Mouse (Mus musculus): Measurements from ENCODE around the gene Mrpl51.
"Not testable (repeated sequence)": the region's sequence is repeated elsewhere in the genome, so short reads cannot be mapped to it uniquely, and the experiment has no call there.

The Mrpl51 gene

DNA sequence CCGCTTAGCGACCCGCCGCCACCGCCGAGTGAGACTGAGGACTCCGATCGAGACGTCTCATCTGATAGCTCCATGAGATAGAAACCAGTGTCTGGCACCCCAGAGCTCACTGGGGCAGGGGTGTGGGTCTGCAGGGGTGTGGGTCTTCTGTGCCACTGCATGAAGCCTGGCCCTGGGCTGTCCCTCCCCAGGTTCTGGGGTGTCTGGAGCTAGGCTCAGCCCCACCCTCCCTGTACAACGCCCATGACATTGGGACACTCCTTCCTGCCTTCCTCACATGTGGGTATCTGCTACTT, 31.1 kb upstream of the Mrpl51 start:
- DNase-seq = no peak

DNA sequence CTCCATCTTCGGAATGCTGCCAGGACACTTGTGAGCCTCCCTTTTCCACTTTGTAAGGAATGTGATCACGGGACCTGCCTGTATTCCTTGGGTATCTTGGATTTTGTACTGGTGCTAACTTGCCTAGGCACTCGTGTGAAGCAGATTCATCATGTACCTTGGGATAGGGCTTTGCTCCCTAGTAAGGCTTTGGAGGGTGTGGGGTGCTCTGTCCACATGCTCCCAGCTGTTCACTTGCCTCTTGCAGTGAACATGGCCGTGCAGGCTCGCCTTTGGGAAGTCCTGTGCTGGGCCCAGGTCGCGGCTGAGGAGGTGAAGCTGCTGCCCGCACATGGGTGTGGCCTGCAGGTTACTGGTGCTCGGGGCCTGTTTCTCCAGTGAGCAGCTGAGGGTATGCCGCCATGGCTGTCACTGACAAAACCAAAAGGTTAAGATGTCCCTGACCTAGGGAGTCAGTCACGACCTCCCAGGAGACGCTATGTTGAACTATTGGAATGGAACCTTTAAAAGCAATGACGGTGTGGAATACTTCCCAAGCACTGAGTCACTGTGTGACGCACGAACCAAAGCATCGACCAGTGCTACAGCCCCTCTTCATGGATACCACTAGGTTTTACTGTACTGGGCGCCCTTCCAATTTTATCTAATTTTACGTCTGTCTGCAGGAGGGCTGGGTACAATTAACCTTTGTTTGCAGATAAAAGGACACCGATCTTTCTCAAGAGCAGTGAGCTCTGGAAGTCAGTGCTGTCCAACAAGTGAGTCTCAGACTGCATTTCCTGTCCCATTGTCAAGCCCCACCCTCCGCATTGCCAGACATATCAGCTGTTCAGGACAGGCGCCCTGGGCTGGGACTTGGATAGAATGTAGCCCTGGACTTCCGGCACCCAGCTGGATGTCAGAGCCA, 30.5 kb upstream of the Mrpl51 start:
- peak; percentile 35 for DNase-seq

DNA sequence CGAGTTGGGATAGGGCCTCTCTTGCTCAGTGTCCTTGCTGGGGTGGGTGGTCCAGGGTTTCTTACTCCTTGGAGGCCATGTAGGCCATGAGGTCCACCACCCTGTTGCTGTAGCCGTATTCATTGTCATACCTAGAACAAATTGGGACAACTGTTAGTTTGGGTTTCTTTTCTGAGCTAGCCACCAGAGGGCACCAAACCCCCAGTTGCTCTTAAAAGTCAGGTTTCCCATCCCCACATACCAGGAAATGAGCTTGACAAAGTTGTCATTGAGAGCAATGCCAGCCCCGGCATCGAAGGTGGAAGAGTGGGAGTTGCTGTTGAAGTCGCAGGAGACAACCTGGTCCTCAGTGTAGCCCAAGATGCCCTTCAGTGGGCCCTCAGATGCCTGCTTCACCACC, 29.6 kb upstream of the Mrpl51 start:
- peak; percentile 89 for DNase-seq

DNA sequence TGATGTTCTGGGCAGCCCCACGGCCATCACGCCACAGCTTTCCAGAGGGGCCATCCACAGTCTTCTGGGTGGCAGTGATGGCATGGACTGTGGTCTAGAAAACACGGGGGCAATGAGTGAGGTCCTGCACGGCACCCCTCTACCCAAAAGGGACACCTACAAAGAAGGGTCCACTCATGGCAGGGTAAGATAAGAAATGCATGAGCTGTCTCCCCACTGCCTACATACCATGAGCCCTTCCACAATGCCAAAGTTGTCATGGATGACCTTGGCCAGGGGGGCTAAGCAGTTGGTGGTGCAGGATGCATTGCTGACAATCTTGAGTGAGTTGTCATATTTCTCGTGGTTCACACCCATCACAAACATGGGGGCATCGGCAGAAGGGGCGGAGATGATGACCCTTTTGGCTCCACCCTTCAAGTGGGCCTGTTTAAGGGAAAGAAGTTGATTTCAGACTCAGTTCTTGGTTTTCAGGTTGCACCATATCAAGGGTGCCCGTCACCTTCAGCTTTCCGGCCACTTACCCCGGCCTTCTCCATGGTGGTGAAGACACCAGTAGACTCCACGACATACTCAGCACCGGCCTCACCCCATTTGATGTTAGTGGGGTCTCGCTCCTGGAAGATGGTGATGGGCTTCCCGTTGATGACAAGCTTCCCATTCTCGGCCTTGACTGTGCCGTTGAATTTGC, 28.8 kb upstream of the Mrpl51 start:
- not testable (repeated sequence) for DNase-seq

DNA sequence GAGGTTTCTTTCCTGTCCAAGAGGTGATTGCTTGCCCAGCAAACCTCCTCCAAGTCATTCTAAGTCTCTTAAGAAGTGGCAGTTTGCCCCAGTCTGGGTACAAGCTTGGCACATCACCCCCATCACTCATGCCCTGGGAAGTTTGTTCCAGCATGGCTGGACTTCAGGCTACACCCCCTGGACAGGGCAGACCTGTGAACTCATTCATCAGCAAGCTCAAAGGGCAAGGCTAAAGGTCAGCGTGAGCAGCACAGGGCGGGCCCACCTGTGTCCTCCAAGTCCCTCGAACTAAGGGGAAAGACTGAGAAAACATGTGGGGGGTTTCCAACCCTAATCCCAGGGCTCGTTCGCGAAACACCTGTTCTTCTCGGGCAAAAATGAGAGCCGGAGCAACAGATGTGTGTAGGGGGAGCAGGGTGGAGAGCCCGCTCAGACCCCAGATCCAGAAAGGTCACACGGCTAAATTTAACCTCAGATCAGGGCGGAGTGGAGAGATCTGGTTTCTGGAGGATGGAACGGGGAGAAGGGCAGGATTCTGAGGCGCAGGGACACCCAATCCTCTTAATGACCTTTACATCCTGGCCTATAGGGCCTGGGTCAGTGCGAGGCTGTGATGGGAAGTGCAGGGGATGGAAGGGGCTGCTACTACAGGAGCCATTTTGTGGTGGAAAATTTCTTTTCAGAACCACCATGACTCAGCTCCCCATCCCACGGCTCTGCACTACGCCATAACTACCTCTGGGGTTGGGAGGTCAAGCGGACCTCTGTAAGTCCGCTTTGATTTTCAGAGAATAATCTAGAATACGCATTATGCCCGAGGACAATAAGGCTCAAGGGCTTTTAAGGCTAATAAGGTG, 27.6 kb upstream of the Mrpl51 start:
- no peak for DNase-seq

DNA sequence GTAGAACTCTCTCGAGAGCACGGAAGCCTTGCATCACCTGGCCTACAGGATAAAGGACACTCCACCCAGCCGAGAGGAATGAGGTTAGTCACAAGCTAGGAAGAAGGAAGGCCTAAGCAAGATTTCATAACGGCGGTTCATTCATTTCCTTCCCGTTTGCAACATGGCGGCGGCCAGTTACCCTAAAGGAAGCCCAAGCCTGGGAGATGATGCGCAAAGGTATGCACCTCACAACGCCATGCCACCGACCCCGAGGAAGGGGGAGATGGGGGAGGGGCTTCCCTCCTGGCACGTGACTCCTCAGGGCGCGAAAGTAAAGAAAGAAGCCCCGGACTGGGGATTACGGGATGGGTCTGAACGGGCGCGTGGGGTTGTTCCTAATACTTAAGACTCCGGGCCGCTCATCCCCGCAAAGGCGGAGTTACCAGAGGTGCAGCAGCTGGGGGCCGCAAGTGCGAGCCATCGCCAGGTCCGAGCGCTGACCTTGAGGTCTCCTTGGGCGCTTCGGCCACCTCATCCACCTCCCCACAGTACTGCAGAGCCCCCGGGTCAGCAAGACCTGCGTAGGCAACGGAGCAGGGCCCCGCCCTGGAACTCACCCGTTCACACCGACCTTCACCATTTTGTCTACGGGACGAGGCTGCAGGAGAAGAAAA, 26.8 kb upstream of the Mrpl51 start:
- peak; percentile 78 for DNase-seq

DNA sequence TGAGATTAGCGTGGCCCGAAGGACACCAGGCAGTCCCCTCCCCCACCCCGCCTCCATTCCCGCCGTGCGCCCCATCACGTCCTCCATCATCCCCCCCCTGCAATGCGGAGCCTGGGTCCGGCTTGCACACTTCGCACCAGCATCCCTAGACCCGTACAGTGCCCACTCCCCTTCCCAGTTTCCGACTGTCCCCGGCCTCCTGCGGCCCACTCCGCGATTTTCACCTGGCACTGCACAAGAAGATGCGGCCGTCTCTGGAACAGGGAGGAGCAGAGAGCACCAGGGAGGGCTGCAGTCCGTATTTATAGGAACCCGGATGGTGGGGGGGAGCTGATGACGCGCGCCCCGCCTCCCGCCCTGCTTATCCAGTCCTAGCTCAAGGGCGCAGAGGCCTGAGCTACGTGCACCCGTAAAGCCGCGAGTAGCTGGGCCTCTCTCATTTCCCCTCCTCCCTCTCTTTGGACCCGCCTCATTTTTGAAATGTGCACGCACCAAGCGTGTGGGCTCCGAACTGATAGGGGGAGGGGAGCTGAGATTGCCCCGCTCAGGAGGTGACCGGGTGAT, 26.2 kb upstream of the Mrpl51 start:
- DNase-seq = peak; percentile 96

DNA sequence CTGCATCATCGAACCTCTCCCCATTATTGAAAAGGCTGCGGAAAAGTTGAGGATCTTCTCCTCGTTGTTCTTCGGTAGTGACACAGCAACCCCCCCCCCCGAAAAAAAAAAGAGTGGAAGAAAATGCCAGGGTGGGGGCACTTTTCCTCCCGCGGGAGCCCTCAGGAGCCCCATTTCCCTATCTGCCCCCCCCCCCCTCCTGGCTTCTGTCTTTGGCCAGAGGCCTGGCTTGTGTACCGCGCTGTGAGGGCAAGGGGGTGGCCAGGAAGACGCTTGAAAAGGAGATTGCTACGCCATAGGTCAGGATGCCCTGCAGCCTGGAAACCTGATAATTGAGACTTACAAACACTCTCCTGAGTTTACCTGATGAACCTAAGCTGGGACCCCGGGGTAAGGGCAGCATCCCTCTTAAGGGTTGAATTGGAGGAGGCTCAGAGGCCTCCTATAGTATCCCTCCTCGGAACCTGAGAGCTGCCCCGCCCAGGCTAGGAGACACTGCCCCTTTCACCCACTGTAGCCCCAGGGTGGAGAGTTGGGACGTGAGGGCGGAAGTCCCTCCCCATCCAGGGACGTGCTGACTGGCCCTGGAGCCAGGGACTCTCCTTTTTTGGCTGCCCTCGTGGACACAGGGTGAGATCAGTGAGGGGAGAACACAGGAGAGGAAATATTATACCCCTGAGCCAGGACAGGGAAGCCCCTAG, 25.4 kb upstream of the Mrpl51 start, which contains the start of gene Gapdh:
Gene Gapdh (minus strand): TSS at position 417 of the 701 bp plus-strand sequence.
- peak; percentile 39 for DNase-seq

DNA sequence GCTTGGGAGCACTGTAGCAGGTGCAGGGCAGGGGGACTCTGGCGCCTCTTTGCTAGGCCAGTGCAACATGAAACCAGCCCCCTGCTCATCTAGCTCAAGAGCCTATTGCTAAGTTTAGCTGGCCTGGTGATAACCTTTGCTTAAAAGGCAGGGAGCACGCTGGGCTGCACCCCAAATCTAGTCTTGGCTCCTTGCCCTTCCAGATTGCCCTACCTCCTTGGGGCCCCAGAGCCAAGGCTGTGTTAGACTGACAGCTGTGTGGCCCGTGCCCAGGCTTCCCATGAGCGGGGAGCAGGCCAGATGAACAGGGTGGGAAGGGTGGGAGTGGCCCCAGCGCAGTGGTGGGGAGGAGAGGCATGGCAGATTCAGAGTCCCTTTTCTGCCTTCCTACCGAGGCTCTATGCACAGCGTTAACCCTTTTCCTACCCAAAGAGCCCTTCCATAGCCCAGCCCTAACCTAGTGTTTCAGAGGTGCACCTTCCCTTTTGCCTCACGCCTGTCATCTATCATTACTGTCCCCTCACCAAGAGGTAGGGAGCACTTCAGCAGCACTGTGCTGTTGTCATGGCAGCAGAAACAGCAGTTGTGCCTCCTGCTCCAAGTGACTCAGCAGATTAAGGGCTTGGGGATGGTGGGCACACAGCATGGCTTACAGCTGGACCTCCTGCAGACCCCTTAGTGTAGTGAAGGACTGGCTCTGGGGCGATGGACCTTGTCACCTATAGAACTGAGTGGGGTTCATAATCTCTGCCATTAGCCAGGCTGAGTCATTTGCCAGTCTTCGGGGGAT, 24.5 kb upstream of the Mrpl51 start:
- no peak for DNase-seq

DNA sequence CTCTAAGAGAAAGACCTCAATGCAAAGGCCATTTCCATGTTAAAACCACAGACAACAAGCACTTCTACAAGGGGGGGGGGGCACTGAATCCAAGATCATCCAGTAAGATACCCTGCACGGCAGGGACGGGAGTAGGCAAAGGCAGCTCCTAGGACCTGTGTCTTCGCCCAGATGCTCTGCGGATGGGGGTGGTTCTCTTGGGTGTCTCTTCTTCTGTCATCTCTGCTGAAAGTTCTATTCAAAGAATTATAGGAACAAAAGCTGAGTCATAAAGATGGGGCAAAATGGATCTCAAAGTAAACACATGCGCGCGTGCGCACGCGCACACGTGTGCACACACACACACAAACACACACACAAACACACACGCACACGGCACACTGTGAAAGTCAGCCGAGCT, 23.5 kb upstream of the Mrpl51 start:
- no peak for DNase-seq

DNA sequence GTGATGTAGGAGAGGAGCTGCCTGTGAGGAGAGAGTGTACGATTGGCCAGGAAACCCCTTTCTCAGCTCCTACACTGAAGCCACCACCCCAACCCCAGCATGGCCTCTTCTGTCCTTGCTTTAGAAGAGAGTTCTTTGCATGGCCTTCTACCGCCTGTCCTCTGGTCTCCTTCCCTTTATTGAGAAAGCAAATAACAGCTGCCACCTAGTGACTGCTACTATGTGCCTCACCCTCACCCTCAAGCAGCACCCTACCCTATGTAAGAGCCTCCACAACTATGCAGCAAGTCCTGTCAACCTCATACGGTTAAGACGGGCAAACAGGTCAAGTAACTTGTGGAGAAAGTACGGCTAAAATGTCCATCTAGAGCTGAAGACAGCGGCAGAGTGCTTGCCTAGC, 21.4 kb upstream of the Mrpl51 start:
- no peak for DNase-seq

DNA sequence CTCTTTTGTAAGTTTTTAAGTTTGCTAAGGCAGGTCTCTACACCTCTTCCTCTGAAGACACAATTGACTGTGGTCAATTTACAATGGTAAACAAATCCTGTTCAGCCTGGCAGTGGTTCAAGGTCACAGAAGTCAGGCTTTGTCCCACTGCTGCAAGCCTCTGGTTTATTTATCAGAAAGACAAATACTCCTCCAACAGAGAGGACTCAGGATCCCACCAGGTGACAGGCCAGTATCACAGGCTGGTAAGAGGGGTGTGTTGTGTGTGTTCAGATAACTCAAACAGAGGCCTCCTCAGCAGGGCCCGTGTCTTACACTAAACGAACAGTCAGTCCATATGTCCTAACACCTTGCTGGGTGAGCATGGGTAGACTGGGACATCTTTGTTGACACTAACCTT, 19.1 kb upstream of the Mrpl51 start:
- DNase-seq = no peak

DNA sequence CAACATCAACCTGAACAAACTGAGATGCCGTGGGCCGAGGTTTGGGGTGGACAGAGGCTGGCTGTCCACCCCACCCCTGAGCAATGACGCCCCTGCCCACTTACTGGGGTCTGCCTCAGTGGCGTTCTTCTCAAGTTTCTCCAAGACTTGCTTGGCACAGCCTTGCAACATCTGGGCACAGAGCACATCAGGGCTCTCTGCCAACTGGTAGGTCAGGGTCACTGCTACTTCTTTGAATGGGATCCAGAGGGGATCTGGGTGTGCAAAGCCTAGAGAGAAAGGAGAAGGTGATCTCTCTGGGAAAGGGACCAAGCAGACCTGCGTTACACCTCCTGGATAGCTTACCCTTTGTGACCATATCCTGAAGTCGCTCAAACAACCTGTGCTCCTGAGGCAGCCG, 18.3 kb upstream of the Mrpl51 start:
- DNase-seq = no peak

DNA sequence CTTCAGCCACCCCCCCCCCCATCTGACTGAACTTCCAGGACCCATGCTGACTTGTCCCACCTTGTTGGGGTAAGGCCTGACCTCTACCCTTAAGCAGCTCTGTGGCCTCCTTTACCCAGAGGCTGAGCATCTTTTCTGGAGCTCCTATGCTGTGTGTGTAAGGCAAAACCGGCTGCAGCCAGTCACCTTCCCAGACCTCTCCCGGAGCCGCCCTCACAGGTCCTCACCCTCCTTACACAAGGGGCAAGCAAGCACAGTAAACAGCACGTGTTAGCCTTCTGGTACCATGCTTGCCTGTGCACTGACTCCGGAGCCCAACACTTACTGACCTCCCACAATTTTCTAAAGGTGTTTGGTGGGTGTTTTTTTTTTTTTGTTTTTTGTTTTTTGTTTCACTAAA, 16.1 kb upstream of the Mrpl51 start:
- DNase-seq = no peak

DNA sequence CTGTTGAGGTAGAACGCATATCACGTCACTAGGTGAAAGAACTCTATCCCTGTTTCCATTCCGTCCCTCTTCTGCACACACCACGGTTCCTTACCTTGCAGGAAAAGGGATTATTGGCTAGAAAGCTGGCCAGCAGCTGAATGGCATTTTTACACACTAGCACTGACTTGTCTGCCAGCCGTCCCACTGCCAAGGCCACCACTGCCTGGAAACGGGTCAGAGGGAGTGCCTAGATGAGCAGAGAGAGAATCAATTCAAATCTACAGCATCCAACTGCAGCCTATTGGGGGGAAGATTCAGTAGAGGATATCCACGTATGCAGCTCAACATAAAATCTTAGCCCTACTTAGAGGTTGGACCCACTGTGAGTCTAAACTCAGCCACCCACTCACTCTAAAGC, 12.0 kb upstream of the Mrpl51 start:
- DNase-seq = no peak

DNA sequence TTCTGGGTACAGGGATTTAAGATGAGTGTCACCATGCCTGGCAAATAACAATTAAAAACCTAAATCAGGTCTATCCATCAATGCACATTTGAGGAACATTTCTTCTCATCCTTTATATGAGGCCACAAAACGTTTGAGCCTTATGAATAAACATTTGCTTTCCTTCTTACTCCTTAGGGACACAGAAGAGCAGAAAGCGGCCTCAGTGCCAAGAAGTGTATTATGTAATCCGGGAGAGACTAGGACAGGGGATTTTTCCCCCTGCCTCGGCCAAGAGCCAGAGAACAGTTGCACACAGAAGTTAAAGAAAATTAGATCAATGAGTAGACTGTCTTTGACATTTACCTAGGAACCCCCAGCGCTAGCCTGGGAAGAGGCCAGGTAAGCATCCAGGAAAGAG, 9.5 kb upstream of the Mrpl51 start:
- DNase-seq = no peak

DNA sequence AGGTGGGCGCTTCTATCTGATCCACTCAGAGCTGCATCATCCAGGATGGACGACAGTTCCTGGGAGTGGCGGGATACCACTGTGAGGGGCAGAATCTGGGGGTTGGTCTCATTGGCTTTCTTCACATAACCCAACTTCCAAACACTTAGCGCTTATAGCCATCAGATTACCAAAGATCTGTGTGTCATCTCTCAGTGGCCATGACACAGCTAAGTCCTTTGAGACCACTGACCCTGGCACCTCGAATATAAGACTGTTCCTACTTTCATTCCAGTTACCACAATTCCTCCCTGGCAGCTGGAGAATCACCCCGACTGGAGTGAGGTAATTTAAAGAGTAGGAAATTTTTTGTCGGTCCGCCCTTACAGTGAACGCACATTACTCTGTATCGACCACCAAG, 5.4 kb upstream of the Mrpl51 start:
- DNase-seq = no peak

DNA sequence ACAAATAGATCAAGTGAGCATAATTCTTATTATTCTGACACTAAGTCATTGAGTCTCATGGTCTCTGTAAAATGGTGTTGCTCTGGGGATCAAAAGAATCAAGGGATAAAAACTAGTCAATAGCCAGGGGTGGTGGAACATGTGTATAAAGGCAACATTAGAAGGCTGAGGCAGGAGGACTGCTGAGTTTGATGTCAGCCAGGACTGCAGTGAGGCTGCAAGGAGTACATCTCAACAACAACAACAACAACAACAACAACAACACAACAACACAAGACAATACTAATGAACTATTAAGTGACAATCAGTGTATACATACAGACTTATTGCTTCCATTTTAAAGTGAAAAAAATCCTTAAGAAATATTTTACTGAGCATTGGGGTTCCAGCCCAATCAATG, 785 bp upstream of the Mrpl51 start:
- DNase-seq = no peak

DNA sequence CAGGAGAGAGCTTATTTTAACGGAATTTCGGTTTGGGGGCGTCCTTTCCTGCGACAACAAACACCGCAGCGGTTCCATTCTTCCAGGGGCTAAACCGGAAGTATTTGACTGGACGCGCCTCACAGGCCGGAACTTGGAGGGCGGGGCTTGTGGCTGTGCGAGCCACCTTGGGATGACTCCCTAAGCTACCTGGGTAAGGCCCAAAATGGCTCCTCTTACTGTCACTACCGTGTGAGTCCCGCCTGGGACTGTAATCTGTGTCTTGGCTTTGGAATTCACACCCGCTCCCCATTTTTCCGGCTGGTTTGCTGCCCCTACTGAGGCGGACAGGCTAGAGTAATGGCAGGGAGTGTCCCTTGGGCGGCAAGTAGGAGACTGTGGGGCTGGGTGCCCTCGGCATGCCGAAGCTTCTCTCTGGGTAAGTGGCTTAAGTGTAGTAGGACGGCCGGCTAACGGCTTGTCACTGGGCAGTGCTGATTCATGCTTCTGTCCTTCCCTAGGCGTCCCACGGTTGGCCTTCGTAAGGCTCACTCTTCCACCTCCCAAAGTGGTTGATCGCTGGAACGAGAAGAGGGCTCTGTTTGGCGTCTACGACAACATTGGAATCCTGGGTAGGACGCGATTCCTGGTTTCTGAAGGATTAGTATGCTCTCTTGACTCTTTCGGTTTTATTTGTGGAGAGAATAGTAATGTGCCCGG, 564 bp downstream of the Mrpl51 start:
- DNase-seq = peak; percentile 93

DNA sequence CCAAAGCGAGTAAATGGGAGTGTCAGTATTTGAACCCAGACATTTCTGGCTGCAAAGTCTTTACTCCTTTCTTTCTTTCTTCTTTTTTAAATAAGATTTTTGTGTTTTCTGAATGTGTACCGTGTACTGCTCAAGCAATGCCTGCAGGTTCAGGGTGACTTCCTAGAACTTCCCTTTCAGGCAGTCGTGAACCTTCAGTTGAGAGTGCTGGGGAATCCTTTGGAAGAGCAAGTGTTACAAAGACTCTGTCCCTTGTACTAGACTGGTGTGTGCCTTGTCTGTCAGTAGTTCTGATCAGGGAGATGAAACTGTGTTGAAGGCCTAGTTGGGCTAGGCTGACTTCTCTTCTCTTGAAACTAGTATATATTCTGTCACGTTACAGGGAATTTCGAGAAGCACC, 1.2 kb downstream of the Mrpl51 start:
- DNase-seq = no peak

DNA sequence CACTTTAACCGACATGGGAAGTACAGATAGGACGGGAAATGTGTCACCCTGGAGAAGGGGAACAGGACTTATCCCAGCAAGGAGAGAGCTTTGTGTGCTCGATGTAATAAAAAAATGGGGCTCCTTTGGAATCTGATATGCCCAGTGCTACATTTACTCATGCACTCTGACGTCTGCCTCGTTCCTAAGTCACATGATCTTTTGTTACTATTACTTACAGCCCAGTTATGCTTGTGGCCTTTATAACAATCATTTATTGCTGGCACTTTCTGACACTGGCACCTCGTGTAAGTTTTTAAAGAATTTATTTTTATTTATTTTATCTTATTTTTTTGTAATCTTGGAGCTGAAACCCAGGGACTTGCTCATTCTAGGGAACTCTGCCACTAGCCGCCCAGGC, 1.8 kb downstream of the Mrpl51 start:
- no peak for DNase-seq

Data from thymus, postnatal 4 days (tissue).